In the genomic region with DNA sequence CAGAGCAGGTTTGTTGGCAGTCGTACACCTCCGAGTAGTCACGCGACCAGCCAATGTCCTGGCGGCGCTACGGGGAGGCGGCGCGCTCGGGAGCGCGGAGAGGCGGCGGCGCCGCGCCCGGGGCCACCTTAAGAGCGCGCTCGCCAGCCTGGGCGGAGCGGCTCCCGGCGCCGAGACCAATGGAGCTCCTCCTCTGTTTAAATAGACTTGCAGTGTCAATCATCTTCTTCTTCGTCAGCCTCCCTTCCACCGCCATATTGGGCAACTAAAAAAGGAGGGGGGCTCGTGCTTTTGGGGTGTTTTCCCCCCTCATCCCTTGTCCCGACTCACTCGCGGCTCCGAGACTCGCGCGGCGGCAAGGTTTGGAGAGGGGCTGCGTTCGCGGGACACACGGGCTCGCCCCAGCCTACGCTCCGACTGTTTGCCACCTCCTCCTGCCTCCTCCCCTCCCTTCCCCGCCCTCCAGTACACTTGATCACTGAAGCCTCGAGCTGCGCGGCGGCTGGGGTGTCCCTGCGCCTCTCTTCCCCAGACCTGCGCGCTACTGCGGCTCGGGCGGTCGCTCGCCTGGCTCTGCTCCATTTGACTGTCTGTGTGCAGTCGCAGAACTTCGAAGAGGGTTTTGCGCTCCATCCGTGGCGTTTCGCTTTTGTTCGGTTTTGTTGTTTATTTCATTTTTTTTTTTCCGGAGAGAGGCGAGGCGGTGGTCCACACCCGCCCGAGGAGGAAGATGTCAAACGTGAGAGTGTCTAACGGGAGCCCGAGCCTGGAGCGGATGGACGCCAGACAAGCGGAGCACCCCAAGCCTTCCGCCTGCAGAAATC, we compare ENCODE assay signal across 8 mouse cellular contexts. TPM values are rescaled to one million over a fixed set of nuclear protein-coding genes. Genes with fewer than 3 reads are reported as not detected.
DNase-seq lines count a peak whose midpoint lies in the region; ATAC-seq and TF ChIP-seq lines count a peak whose summit lies in the region.

A gene (plus strand): TSS at position 212 of the 824 bp plus-strand sequence.

- peak within 1 kb of the TSS; percentile 95 for H3K27ac ChIP-seq in bone marrow macrophage, adult 2 months (ENCODE audit: insufficient read depth, low read depth, low read length)
- peak within 1 kb of the TSS; percentile 98 for H3K27ac ChIP-seq in embryonic facial prominence, embryonic 15.5 days (replicated peaks)
- H3K27ac ChIP-seq in limb, embryonic 13.5 days = peak within 1 kb of the TSS; percentile 98
- H3K27ac ChIP-seq in midbrain, embryonic 15.5 days = peak within 1 kb of the TSS; percentile 97
- H3K27ac ChIP-seq in spleen, adult 2 months (ENCODE audit: insufficient read depth, low read length) = peak within 1 kb of the TSS; percentile 100

- no peaks in the 10 kb centered on the region for H3K36me3 ChIP-seq in embryonic facial prominence, embryonic 15.5 days
- H3K36me3 ChIP-seq in limb, embryonic 13.5 days = peaks cover 15% of the 10 kb centered on the region; the same call in 1 of the 2 replicates
- H3K36me3 ChIP-seq in midbrain, embryonic 15.5 days (replicated peaks) = no peaks in the 10 kb centered on the region
- peaks cover 13% of the 10 kb centered on the region for H3K36me3 ChIP-seq in spleen, adult 2 months (ENCODE audit: control insufficient read depth, insufficient read depth, low read length)

- peak; percentile 94 for ATAC-seq in embryonic facial prominence, embryonic 15.5 days (ENCODE audit: insufficient number of reproducible peaks, low FRiP score, low TSS enrichment, low read depth)
- peak; percentile 93 for ATAC-seq in limb, embryonic 13.5 days (ENCODE audit: low FRiP score, low read depth)
- peak; percentile 95 for ATAC-seq in midbrain, embryonic 15.5 days (replicated peaks)

- peak; percentile 86 to 88 for DNase-seq in B cell, adult 2 months
- DNase-seq in heart, adult 8-10 months (ENCODE audit: low spot score) = peak; percentile 93
- peak; percentile 96 for DNase-seq in kidney, adult 9 months
- DNase-seq in spleen, adult 2 months (ENCODE audit: low read depth in 1 of 2, low spot score in 2 of 2) = peak; percentile 84 to 86

- peak within 1 kb of the TSS; percentile 96 for H3K4me3 ChIP-seq in bone marrow macrophage, adult 2 months (ENCODE audit: insufficient read depth, low read length)
- H3K4me3 ChIP-seq in embryonic facial prominence, embryonic 15.5 days (replicated peaks) = peak within 1 kb of the TSS; percentile 86
- H3K4me3 ChIP-seq in limb, embryonic 13.5 days = peak within 1 kb of the TSS; percentile 92
- H3K4me3 ChIP-seq in midbrain, embryonic 15.5 days = peak within 1 kb of the TSS; percentile 82
- H3K4me3 ChIP-seq in spleen, adult 2 months (ENCODE audit: extremely low read depth, insufficient read depth, insufficient read length) = peak within 1 kb of the TSS; percentile 97

- peak; percentile 57; the same call in 1 of the 2 replicates for TF ChIP-seq POLR2A in bone marrow macrophage, adult 2 months (IDR thresholded peaks at IDR 0.05; ENCODE audit: borderline replicate concordance, low read depth, low read length)
- peak; percentile 97 for TF ChIP-seq POLR2A in spleen, adult 2 months (IDR thresholded peaks at IDR 0.05; ENCODE audit: low read depth, low read length)

- under 1% methylated on average over 77 of the region's 77 CpGs for WGBS in embryonic facial prominence, embryonic 15.5 days
- WGBS in limb, embryonic 13.5 days = under 1% methylated on average over 76 of the region's 77 CpGs
- under 1% methylated on average over 77 of the region's 77 CpGs for WGBS in midbrain, embryonic 15.5 days
- under 1% methylated on average over 77 of the region's 77 CpGs for WGBS in spleen, adult 2 months

- peak within 1 kb of the TSS; percentile 83 for H3K4me2 ChIP-seq in embryonic facial prominence, embryonic 15.5 days (replicated peaks)
- peak within 1 kb of the TSS; percentile 96 for H3K4me2 ChIP-seq in limb, embryonic 13.5 days (replicated peaks)
- peak within 1 kb of the TSS; percentile 95 for H3K4me2 ChIP-seq in midbrain, embryonic 15.5 days

- H3K4me1 ChIP-seq in bone marrow macrophage, adult 2 months (ENCODE audit: control insufficient read depth, insufficient read depth, low read length) = peaks cover 6% of the 10 kb centered on the region
- peaks cover 40% of the 10 kb centered on the region for H3K4me1 ChIP-seq in embryonic facial prominence, embryonic 15.5 days
- peaks cover 38% of the 10 kb centered on the region for H3K4me1 ChIP-seq in limb, embryonic 13.5 days
- H3K4me1 ChIP-seq in midbrain, embryonic 15.5 days = peaks cover 38% of the 10 kb centered on the region
- H3K4me1 ChIP-seq in spleen, adult 2 months (ENCODE audit: control insufficient read depth, insufficient read depth, insufficient read length) = peaks cover 5% of the 10 kb centered on the region

- H3K9me3 ChIP-seq in embryonic facial prominence, embryonic 15.5 days (replicated peaks) = no peaks in the 10 kb centered on the region
- H3K9me3 ChIP-seq in limb, embryonic 13.5 days = no peaks in the 10 kb centered on the region
- H3K9me3 ChIP-seq in midbrain, embryonic 15.5 days = no peaks in the 10 kb centered on the region

- no peaks in the 10 kb centered on the region for H3K27me3 ChIP-seq in embryonic facial prominence, embryonic 15.5 days
- H3K27me3 ChIP-seq in limb, embryonic 13.5 days = no peaks in the 10 kb centered on the region
- peaks cover 5% of the 10 kb centered on the region for H3K27me3 ChIP-seq in midbrain, embryonic 15.5 days (replicated peaks)
- no peaks in the 10 kb centered on the region for H3K27me3 ChIP-seq in spleen, adult 2 months (ENCODE audit: control insufficient read depth, insufficient read depth, low read length)

- H3K9ac ChIP-seq in embryonic facial prominence, embryonic 15.5 days = peak within 1 kb of the TSS; percentile 81
- H3K9ac ChIP-seq in limb, embryonic 13.5 days = peak within 1 kb of the TSS; percentile 96
- H3K9ac ChIP-seq in midbrain, embryonic 15.5 days = peak within 1 kb of the TSS; percentile 79

- 0 out of 2 replicates have a peak, but pooled peaks have one; percentile 5 for TF ChIP-seq CTCF in bone marrow macrophage, adult 2 months (IDR thresholded peaks at IDR 0.05; ENCODE audit: low read depth, low read length)
- no peak for TF ChIP-seq CTCF in spleen, adult 2 months (IDR thresholded peaks at IDR 0.05; ENCODE audit: extremely low read depth, insufficient read depth, insufficient read length, insufficient replicate concordance)

RNA-seq across cellular contexts. Expression of the gene that starts here (rescaled TPM):
- polyA plus RNA-seq in bone marrow macrophage, adult 2 months (2012; ENCODE audit: insufficient read depth, insufficient read length, missing spikeins) = 84.8 and 88.6 TPM in 2 replicates
- 17.0 and 18.8 TPM in 2 replicates for polyA plus RNA-seq in embryonic facial prominence, embryonic 15.5 days (2015; fragmentation: Nextera tagmentation; extraction: Ambion mirVana)
- 10 to 100 TPM; 29.5 to 43.4 (median 38.7) TPM for total RNA-seq in heart, adult 8-10 months (2022)
- polyA plus RNA-seq in limb, embryonic 13.5 days (2015; fragmentation: Nextera tagmentation; extraction: Ambion mirVana) = 20.4 and 22.3 TPM in 2 replicates
- polyA plus RNA-seq in midbrain, embryonic 15.5 days (2015; fragmentation: Nextera tagmentation; extraction: Ambion mirVana) = 24.4 and 25.3 TPM in 2 replicates
- polyA plus RNA-seq in spleen, adult 2 months (2012; rRNA removed) = 30.3 and 35.3 TPM in 2 replicates

Comparison
In these comparisons a context has a peak if more than half of its experiments do, and no peak if none do; other contexts are left out.
1. Peak in every context shown above with its lines: DNase-seq, ATAC-seq, H3K4me3 ChIP-seq and H3K27ac ChIP-seq.